In the genomic region with DNA sequence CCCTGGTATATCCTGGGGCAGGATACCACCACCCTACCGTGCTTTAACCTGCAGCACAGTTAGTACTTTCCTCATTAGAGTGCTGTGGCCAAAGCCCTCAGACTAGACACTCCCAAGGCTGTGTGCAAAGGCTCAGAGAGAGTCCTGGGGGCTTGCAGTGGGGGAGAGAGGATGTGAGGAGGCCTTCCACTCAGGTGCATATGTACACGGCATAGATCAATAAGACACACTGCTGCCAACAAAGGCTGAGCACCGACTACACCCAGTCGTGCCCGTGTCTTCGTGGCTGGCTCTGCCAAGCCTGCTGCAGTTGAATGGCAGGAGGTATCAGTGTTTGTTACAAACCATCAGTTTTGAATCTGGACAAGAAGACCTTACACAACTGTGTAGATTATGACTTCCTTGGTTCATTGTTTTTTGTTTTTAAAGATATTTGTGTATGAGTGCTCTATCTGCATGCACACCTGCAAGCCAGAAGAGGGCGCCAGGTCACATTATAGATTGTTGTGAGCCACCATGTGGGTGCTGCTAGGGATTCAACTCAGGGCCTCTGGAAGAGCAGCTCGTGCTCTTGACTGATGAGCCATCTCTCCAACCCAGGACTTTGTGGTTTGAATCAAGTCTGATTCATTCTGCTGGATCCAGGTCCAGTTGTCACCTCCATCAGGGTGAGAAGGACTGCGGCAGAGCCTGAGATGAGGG, we compare ENCODE assay signal across 16 mouse cellular contexts. TPM values are rescaled to one million over a fixed set of nuclear protein-coding genes. Genes with fewer than 3 reads are reported as not detected.
DNase-seq lines count a peak whose midpoint lies in the region; ATAC-seq and TF ChIP-seq lines count a peak whose summit lies in the region.
"Had no signal": no experiment of that assay in that cellular context is flagged by ENCODE, and none has a peak within 500 bp of the region (broad histone marks: within the 10 kb centered on the region; RNA-seq: fewer than 3 reads in every experiment).

No protein-coding gene starts in this region.

- intact Hi-C loops in left cerebral cortex, adult 2 months (cut with DNase I), result no loop called here
- intact Hi-C loops in left cerebral cortex, postnatal 4 days (cut with DNase I), result no loop called here

- no peaks in the 10 kb centered on the region for H3K9me3 ChIP-seq in forebrain, postnatal 0 days (ENCODE audit: low read length)
- no peaks in the 10 kb centered on the region for H3K9me3 ChIP-seq in forebrain, embryonic 12.5 days
- no peaks in the 10 kb centered on the region for H3K9me3 ChIP-seq in liver, embryonic 15.5 days (replicated peaks)
- H3K9me3 ChIP-seq: embryonic facial prominence, embryonic 12.5 days; G1E had no signal

- TF ChIP-seq CTCF in forebrain, postnatal 0 days (IDR thresholded peaks at IDR 0.05; ENCODE audit: low read depth), result peak; percentile 43
- peak; percentile 35 for TF ChIP-seq CTCF in left cerebral cortex, adult 2 months (IDR thresholded peaks at IDR 0.05)

- ATAC-seq in forebrain, postnatal 0 days, result no peak
- ATAC-seq in forebrain, embryonic 12.5 days (ENCODE audit: low FRiP score), result no peak
- no peak for ATAC-seq in liver, embryonic 15.5 days (ENCODE audit: insufficient read depth)
- ATAC-seq: inflammation-experienced regulatory T-cells, adult 6 months had no signal

- H3K4me1 ChIP-seq in forebrain, postnatal 0 days (ENCODE audit: insufficient read depth), result peaks cover 3% of the 10 kb centered on the region; the same call in 1 of the 2 replicates
- H3K4me1 ChIP-seq in forebrain, embryonic 12.5 days, result peaks cover 15% of the 10 kb centered on the region
- H3K4me1 ChIP-seq in liver, embryonic 15.5 days (replicated peaks), result peaks cover 34% of the 10 kb centered on the region

- DNase-seq in forebrain, postnatal 0 days, result no peak
- DNase-seq in left cerebral cortex, adult 2 months (ENCODE audit: extremely low spot score in 1 of 2, low spot score in 2 of 2), result no peak
- DNase-seq in left cerebral cortex, postnatal 4 days, result no peak
- peak; percentile 46 for DNase-seq in NIH3T3 (ENCODE audit: low read depth)
- no peak for DNase-seq in adrenal gland, postnatal 4 days (ENCODE audit: low spot score in 2 of 2)
- DNase-seq in ovary, adult 18-20 months (ENCODE audit: low spot score), result no peak
- DNase-seq: adrenal gland, postnatal 25 days had no signal

- H3K36me3 ChIP-seq in forebrain, postnatal 0 days (ENCODE audit: insufficient read depth), result peaks cover 25% of the 10 kb centered on the region; the same call in 1 of the 2 replicates
- peaks cover 10% of the 10 kb centered on the region for H3K36me3 ChIP-seq in forebrain, embryonic 12.5 days (replicated peaks)
- H3K36me3 ChIP-seq in liver, embryonic 15.5 days (replicated peaks), result no peaks in the 10 kb centered on the region
- H3K36me3 ChIP-seq: embryonic facial prominence, embryonic 12.5 days had no signal

- no peak overlapping the region for H3K9ac ChIP-seq in forebrain, postnatal 0 days
- no peak overlapping the region for H3K9ac ChIP-seq in forebrain, embryonic 12.5 days
- H3K9ac ChIP-seq in liver, embryonic 15.5 days, result no peak overlapping the region
- H3K9ac ChIP-seq: embryonic facial prominence, embryonic 12.5 days had no signal

- no peak overlapping the region for H3K27ac ChIP-seq in forebrain, postnatal 0 days (ENCODE audit: low read depth, low read length)
- H3K27ac ChIP-seq in forebrain, embryonic 12.5 days, result no peak overlapping the region
- no peak overlapping the region for H3K27ac ChIP-seq in left cerebral cortex, adult 2 months
- H3K27ac ChIP-seq in liver, embryonic 15.5 days (replicated peaks), result 0 out of 2 replicates have a peak overlapping the region, but pooled peaks have one; percentile 70
- H3K27ac ChIP-seq: embryonic facial prominence, embryonic 12.5 days had no signal

- H3K4me2 ChIP-seq in forebrain, postnatal 0 days (ENCODE audit: low read depth), result no peak overlapping the region
- H3K4me2 ChIP-seq in forebrain, embryonic 12.5 days, result no peak overlapping the region
- 0 out of 2 replicates have a peak overlapping the region, but pooled peaks have one; percentile 49 for H3K4me2 ChIP-seq in liver, embryonic 15.5 days

- H3K4me3 ChIP-seq in forebrain, postnatal 0 days (ENCODE audit: low read depth, low read length), result no peak overlapping the region
- no peak overlapping the region for H3K4me3 ChIP-seq in forebrain, embryonic 12.5 days (replicated peaks)
- no peak overlapping the region for H3K4me3 ChIP-seq in left cerebral cortex, adult 2 months
- H3K4me3 ChIP-seq in liver, embryonic 15.5 days (replicated peaks), result no peak overlapping the region
- H3K4me3 ChIP-seq: embryonic facial prominence, embryonic 12.5 days; myocyte had no signal

- 89% methylated on average over 9 of the region's 9 CpGs for WGBS in forebrain, postnatal 0 days
- WGBS in forebrain, embryonic 12.5 days, result 92% methylated on average over 9 of the region's 9 CpGs
- WGBS in liver, embryonic 15.5 days (ENCODE audit: insufficient replicate concordance), result 81% methylated on average over 9 of the region's 9 CpGs

- H3K27me3 ChIP-seq in forebrain, postnatal 0 days (ENCODE audit: insufficient read depth, low read length), result no peaks in the 10 kb centered on the region
- H3K27me3 ChIP-seq in forebrain, embryonic 12.5 days, result no peaks in the 10 kb centered on the region
- H3K27me3 ChIP-seq in liver, embryonic 15.5 days, result no peaks in the 10 kb centered on the region
- H3K27me3 ChIP-seq: embryonic facial prominence, embryonic 12.5 days had no signal

RNA-seq across cellular contexts. Expression of gene Gpr153, which starts 9.0 kb away (rescaled TPM):
- 53.3 and 71.4 TPM in 2 replicates for total RNA-seq in forebrain, postnatal 0 days (2014; rRNA removed)
- polyA plus RNA-seq in forebrain, postnatal 0 days (2015; fragmentation: Nextera tagmentation; extraction: Ambion mirVana), result 8.2 and 11.4 TPM in 2 replicates
- 5.8 and 6.9 TPM in 2 replicates for polyA plus RNA-seq in forebrain, embryonic 12.5 days (2016; fragmentation: Nextera tagmentation; extraction: Ambion mirVana)
- total RNA-seq in left cerebral cortex, adult 2 months (2021), result 10 to 100 TPM; 29.6 to 35.9 TPM
- 10 to 100 TPM; 28.6 to 31.1 TPM for total RNA-seq in left cerebral cortex, postnatal 4 days (2021)
- polyA plus RNA-seq in liver, embryonic 15.5 days (2015; fragmentation: Nextera tagmentation; extraction: Ambion mirVana), result 0.76 and 1.2 TPM in 2 replicates
- 10 to 100 TPM; 13.9 to 15.5 TPM for total RNA-seq in adrenal gland, postnatal 4 days (2021)

RNA-seq across cellular contexts. Expression of gene Hes3, which starts 26.4 kb away (rescaled TPM):
- total RNA-seq in forebrain, postnatal 0 days (2014; rRNA removed), result 0.57 TPM in 1 of 2 replicates, not detected in the other
- polyA plus RNA-seq in forebrain, postnatal 0 days (2015; fragmentation: Nextera tagmentation; extraction: Ambion mirVana), result 0.13 TPM in 1 of 2 replicates, not detected in the other
- polyA plus RNA-seq in forebrain, embryonic 12.5 days (2016; fragmentation: Nextera tagmentation; extraction: Ambion mirVana), result 0.43 and 0.46 TPM in 2 replicates
- under 1 TPM; 0.30 to 0.32 TPM for total RNA-seq in left cerebral cortex, adult 2 months (2021)
- total RNA-seq in left cerebral cortex, postnatal 4 days (2021), result under 1 TPM in 1 of 2 experiments, not detected in 1; 0.20 TPM
- polyA plus RNA-seq in liver, embryonic 15.5 days (2015; fragmentation: Nextera tagmentation; extraction: Ambion mirVana), result not detected in 2 replicates
- total RNA-seq in adrenal gland, postnatal 4 days (2021), result not detected
- total RNA-seq: adrenal gland, postnatal 25 days; G1E; layer of hippocampus, postnatal 25 days had no signal
- polyA plus RNA-seq: G1E; inflammation-experienced regulatory T-cells, adult 6 months; lung, embryonic 16.5 days; stomach, embryonic 16.5 days had no signal

RNA-seq across cellular contexts. Expression of gene Icmt, which starts 32.0 kb away (rescaled TPM):
- 24.4 and 28.5 TPM in 2 replicates for total RNA-seq in forebrain, postnatal 0 days (2014; rRNA removed)
- polyA plus RNA-seq in forebrain, postnatal 0 days (2015; fragmentation: Nextera tagmentation; extraction: Ambion mirVana), result 9.8 and 12.7 TPM in 2 replicates
- 20.3 and 21.3 TPM in 2 replicates for polyA plus RNA-seq in forebrain, embryonic 12.5 days (2016; fragmentation: Nextera tagmentation; extraction: Ambion mirVana)
- total RNA-seq in left cerebral cortex, adult 2 months (2021), result 10 to 100 TPM; 49.8 to 54.3 TPM
- 10 to 100 TPM; 22.8 to 23.4 TPM for total RNA-seq in left cerebral cortex, postnatal 4 days (2021)
- 7.6 TPM in 2 replicates for polyA plus RNA-seq in liver, embryonic 15.5 days (2015; fragmentation: Nextera tagmentation; extraction: Ambion mirVana)
- 10 to 100 TPM; 35.4 to 35.5 TPM for total RNA-seq in adrenal gland, postnatal 4 days (2021)

RNA-seq across cellular contexts. Expression of gene Rnf207, which starts 53.8 kb away (rescaled TPM):
- 2.6 and 4.4 TPM in 2 replicates for total RNA-seq in forebrain, postnatal 0 days (2014; rRNA removed)
- polyA plus RNA-seq in forebrain, postnatal 0 days (2015; fragmentation: Nextera tagmentation; extraction: Ambion mirVana), result 2.7 and 4.2 TPM in 2 replicates
- polyA plus RNA-seq in forebrain, embryonic 12.5 days (2016; fragmentation: Nextera tagmentation; extraction: Ambion mirVana), result 1.5 and 2.7 TPM in 2 replicates
- total RNA-seq in left cerebral cortex, adult 2 months (2021), result 10 to 100 TPM; 17.0 to 18.6 TPM
- 1 to 10 TPM; 3.0 to 3.8 TPM for total RNA-seq in left cerebral cortex, postnatal 4 days (2021)
- 0.08 TPM in 1 of 2 replicates, not detected in the other for polyA plus RNA-seq in liver, embryonic 15.5 days (2015; fragmentation: Nextera tagmentation; extraction: Ambion mirVana)
- 1 to 10 TPM; 1.2 to 1.3 TPM for total RNA-seq in adrenal gland, postnatal 4 days (2021)
- polyA plus RNA-seq: G1E; inflammation-experienced regulatory T-cells, adult 6 months had no signal
